Mouse (Mus musculus): ENCODE results near the gene Senp7. TPM values are rescaled to one million over a fixed set of nuclear protein-coding genes. Genes with fewer than 3 reads are reported as not detected.
"Not testable (repeated sequence)": the region's sequence is repeated elsewhere in the genome, so short reads cannot be mapped to it uniquely, and the experiment has no call there.

The Senp7 gene
- polyA plus RNA-seq, 1 experiment from 2014 or later: 28.8 TPM

DNA sequence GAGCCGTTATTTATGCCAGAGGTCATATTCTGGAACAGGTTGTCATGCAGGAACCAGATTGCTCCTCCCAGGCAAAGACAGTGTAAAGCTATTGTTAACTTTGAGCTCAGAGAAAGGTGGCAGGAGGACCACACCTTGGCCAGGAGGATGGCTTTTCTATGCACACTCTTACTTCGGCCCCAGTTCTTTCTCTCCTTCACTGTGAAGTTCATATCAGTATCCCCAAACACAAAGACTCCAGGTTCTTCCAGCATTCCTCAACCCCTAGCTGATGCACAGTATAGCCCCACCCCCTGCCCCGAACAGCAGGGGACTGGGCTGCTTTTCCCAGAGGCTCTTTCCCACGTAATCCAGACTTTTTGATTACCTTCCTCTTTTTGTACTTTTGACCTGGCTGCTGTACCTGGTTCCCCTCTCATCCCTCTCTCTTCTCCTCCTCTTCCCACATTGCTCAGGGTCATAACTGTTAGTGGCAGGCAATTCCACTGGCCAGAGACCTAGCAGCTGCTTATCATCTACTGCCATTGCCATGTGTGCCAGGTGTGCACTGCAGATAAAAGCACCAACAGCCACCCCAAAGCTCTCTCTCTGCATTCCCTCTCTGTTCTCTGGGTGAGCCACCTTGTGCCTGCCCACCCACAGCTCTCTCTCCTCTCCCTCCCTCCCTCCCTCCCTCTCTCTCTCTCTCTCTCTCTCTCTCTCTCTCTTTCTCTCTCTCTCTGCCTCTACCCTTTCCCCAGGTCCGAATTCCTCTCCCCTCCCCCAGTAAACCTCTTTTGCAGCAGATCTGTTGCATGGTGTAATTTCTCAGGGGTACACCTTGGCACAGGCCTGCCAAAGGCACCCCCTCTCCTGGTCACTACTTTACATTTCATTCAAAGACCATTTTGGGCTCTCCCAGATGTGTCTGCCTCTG, 23.4 kb downstream of the Senp7 start:
- Histone ChIP-seq H3K9ac (no peak overlapping the region), H3K36me3 (no peaks in the 10 kb centered on the region), H3K4me2 (no peak overlapping the region), H3K27ac (no peak overlapping the region), H3K4me1 (peaks cover 4% of the 10 kb centered on the region), H3K4me3 (replicated peaks) (no peak overlapping the region), H3K27me3 (no peaks in the 10 kb centered on the region; the same call in 1 of the 2 replicates), H3K9me3 (replicated peaks) (no peaks in the 10 kb centered on the region)
- no peak for ATAC-seq (replicated peaks; ENCODE audit: low FRiP score)
- 44% methylated on average over 5 of the region's 5 CpGs for WGBS

DNA sequence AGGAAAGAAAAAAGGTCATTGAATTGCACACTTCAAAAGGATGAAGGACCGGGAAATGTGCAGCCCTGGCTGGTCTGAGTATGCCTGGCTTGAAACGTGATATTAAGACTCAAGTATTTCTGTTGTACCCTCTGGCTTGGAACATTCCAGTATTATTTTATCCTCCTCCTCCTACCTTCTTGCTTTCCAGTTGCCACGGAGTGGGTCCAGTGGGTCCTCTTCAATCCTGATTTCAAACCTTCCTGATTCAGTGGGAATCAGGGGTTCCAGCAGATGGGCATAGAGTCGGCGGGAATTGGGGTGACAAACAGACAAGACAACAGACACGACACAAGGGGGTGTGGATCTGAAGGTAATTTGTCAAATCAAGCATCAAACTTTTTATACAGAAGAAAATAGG, 24.4 kb downstream of the Senp7 start:
- ATAC-seq (replicated peaks; ENCODE audit: low FRiP score): no peak
- no peak overlapping the region for H3K27ac ChIP-seq
- H3K4me3 ChIP-seq (replicated peaks): no peak overlapping the region
- 70% methylated on average over 6 of the region's 6 CpGs for WGBS
- no peaks in the 10 kb centered on the region for H3K36me3 ChIP-seq
- no peak overlapping the region for H3K9ac ChIP-seq
- H3K4me2 ChIP-seq: no peak overlapping the region
- no peaks in the 10 kb centered on the region for H3K9me3 ChIP-seq (replicated peaks)
- H3K27me3 ChIP-seq: no peaks in the 10 kb centered on the region; the same call in 1 of the 2 replicates
- peaks cover 8% of the 10 kb centered on the region for H3K4me1 ChIP-seq

DNA sequence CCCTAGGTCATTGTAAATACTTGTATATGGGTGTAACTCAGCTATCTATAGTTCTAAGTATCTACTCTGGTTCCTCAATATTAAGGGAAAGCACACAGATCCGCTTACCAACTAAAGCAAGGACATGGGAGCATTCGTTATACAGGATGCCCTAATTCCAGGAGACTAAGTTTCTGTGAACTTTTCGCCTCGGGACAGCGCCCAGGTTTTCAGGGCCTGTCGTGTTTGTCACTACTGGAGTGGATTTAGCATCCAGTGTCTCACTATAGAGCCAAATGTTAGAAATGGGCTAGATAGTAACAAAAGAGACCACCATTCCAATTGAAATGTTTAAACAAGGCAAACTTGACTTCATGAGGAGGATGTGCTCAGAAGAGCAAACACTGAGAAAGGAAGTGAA, 25.0 kb downstream of the Senp7 start:
- WGBS: 89% methylated on average over 6 of the region's 6 CpGs
- not testable (repeated sequence) for H3K4me1 ChIP-seq; H3K36me3 ChIP-seq; H3K9ac ChIP-seq; H3K4me2 ChIP-seq; H3K9me3 ChIP-seq (replicated peaks); ATAC-seq (replicated peaks; ENCODE audit: low FRiP score); H3K27me3 ChIP-seq; H3K4me3 ChIP-seq (replicated peaks); H3K27ac ChIP-seq

DNA sequence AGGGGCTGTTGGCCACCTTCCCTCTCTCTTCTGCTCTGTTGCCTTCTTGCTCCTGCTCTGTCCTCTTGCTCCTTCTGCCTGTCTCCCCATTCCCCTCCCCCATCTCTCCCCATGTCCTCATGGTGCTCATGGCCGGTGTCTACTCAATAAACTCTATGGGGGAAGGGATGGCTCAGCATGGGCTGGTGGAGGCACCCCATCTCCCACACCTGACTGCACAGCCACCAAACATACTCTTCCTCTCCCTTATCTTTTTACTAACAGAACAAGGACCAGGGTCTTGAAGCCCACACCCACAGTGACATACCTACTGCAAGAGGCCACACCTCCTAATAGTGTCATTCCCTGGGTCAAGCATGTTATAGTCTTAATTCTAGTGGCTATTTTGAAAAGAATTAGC, 26.0 kb downstream of the Senp7 start:
- H3K9me3 ChIP-seq (replicated peaks): no peaks in the 10 kb centered on the region
- ATAC-seq (replicated peaks; ENCODE audit: low FRiP score): no peak
- peaks cover 8% of the 10 kb centered on the region for H3K4me1 ChIP-seq
- WGBS: 91% methylated on average over 1 of the region's 1 CpGs
- H3K27me3 ChIP-seq: no peaks in the 10 kb centered on the region
- H3K9ac ChIP-seq: no peak overlapping the region
- no peaks in the 10 kb centered on the region for H3K36me3 ChIP-seq
- H3K4me2 ChIP-seq: no peak overlapping the region
- H3K27ac ChIP-seq: no peak overlapping the region
- no peak overlapping the region for H3K4me3 ChIP-seq (replicated peaks)

DNA sequence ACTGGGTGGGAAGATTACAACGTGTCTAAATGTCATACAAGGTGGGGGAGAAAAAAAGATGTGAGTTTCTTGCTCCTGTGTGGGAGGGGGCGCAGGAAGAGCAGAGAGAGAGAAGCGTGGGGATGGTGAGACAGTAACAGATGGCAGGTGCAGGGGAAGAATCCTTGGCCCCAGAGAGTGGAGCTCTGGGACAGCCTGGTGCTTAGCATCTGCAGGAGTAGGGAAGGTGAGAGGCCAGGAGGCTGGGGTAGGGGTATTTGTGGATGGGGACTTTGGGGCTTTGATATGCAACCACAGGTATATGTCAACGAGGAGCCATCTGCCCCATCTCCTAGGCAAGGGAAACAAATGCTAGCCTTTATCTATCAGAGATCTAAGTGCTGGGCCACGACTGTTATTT, 26.4 kb downstream of the Senp7 start:
- no peak overlapping the region for H3K4me3 ChIP-seq (replicated peaks)
- WGBS: 76% methylated on average over 5 of the region's 5 CpGs
- H3K27ac ChIP-seq: 0 out of 2 replicates have a peak overlapping the region, but pooled peaks have one; percentile 32

DNA sequence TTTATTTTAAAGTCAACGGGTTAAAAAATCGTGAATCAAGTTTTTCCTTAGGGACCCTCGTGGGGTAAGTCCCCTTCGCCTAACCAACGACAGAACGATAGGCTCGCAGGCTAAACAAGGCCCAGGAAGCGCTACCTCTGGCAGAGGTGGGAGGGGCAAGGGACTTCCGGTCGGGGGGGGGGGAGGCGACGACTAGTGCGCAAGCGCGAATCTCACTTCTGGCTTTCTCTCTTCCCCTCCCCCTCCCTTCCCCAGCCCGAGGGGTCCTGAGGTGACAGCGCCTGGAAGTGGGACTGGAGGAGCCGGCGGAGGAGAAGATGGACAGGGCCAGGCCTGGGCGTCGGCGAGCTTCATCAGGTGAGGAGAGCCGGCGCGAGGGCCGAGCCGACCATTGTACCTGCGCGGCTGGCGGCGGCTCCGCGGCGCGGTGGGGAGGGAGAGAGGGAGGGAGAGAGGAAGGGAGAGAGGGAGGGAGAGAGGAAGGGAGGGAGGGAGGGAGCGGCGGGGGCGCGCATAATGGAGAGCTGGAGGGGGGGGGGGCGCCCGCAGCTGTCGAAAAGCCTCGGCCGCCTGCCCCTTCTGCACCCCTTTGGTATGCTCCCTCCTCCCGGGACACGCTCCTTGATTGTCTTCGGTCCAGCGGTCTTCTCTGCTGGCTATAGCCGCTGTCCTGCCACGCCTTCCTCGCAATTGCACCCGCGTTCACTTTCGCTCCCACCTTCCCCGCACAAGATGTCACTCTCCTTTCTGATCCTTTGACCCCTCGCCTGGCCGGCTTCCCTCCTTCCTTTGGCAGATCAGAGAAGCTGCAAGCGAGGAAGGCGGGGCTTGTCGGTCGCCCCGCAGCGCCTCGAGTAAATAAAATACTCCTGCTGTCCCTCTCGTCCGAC, 27.3 kb downstream of the Senp7 start:
- Histone ChIP-seq H3K27me3 (no peaks in the 10 kb centered on the region), H3K9me3 (replicated peaks) (no peaks in the 10 kb centered on the region), H3K4me3 (replicated peaks) (peak overlapping the region; percentile 73), H3K27ac (peak overlapping the region; percentile 96), H3K36me3 (no peaks in the 10 kb centered on the region), H3K9ac (peak overlapping the region; percentile 67), H3K4me1 (peaks cover 8% of the 10 kb centered on the region), H3K4me2 (peak overlapping the region; percentile 58)
- 0% methylated on average over 59 of the region's 66 CpGs for whole genome bisulfite sequencing
- peak; percentile 92 for ATAC-seq (replicated peaks; ENCODE audit: low FRiP score)

More for the DNA sequence above, 26.4 kb downstream of the Senp7 start:
- no peaks in the 10 kb centered on the region for H3K9me3 ChIP-seq (replicated peaks)
- ATAC-seq (replicated peaks; ENCODE audit: low FRiP score): no peak
- H3K27me3 ChIP-seq: no peaks in the 10 kb centered on the region
- H3K36me3 ChIP-seq: no peaks in the 10 kb centered on the region
- H3K9ac ChIP-seq: no peak overlapping the region
- H3K4me2 ChIP-seq: no peak overlapping the region
- H3K4me1 ChIP-seq: peaks cover 8% of the 10 kb centered on the region

DNA sequence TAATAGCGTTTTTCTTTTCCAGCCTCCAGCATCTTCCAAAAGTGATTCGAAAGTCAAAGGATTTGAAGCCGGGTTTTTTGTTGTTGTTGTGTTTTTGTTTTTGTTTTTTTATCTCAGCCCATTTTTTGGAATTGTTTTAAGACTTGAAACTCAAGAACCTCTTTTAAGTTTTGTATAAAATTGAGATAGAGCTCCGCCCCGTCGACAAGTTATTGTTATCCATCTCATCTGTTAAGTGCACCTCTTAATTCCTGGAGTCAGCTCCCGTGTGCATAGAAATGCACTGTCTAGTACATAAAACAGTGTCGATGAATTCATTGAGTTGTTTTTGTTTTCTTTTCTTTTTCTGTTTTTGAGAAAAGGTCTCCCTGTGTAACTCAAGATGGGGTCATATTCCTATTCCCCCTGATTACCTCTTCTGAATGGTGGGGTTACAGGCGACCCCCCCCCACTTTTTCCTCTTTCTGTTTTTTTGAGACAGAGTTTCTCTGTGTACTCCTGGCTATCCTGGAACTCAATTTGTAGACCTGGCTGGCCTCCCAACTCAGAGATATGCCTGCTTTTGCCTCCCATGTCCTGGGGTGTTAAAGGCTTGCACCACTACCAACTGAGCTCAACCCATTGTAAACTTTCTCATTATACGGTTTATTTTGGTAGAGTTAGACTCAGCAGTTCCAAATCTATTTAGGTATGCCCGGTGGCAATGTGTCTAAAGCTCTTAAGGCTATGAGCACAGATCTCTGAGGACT, 28.2 kb downstream of the Senp7 start:
- H3K27ac ChIP-seq: peak overlapping the region; percentile 96
- H3K9ac ChIP-seq: peak overlapping the region; percentile 67
- no peaks in the 10 kb centered on the region for H3K9me3 ChIP-seq (replicated peaks)
- H3K4me3 ChIP-seq (replicated peaks): peak overlapping the region; percentile 73
- no peaks in the 10 kb centered on the region for H3K36me3 ChIP-seq
- ATAC-seq (replicated peaks; ENCODE audit: low FRiP score): no peak
- 13% methylated on average over 11 of the region's 11 CpGs for WGBS
- H3K4me2 ChIP-seq: peak overlapping the region; percentile 58
- H3K4me1 ChIP-seq: peaks cover 8% of the 10 kb centered on the region
- H3K27me3 ChIP-seq: no peaks in the 10 kb centered on the region

DNA sequence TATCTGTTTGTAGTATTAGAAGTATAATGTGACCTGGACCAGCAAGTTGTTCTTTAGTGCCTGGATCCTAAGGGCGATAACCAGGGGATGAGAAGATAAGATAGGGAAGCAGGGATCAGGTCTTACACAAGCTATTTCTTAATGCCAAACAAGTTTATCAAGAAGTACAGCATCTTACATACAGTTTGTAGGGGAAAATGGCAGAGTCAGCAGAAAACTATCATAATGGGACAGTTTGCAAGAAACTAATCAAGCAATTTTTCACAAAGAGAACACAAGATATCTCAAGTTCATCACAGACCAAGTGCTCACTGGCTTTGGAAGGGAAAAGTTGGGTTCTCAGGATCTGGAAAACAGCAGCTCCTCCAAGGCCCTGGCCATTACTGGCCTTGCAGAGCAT, 31.3 kb downstream of the Senp7 start:
- no peaks in the 10 kb centered on the region; the same call in 1 of the 2 replicates for H3K36me3 ChIP-seq
- peaks cover 8% of the 10 kb centered on the region for H3K4me1 ChIP-seq
- 94% methylated on average over 1 of the region's 1 CpGs for WGBS
- H3K4me3 ChIP-seq (replicated peaks): no peak overlapping the region
- H3K27me3 ChIP-seq: no peaks in the 10 kb centered on the region
- no peaks in the 10 kb centered on the region for H3K9me3 ChIP-seq (replicated peaks)
- H3K4me2 ChIP-seq: no peak overlapping the region
- no peak overlapping the region for H3K9ac ChIP-seq
- ATAC-seq (replicated peaks; ENCODE audit: low FRiP score): no peak
- no peak overlapping the region for H3K27ac ChIP-seq

DNA sequence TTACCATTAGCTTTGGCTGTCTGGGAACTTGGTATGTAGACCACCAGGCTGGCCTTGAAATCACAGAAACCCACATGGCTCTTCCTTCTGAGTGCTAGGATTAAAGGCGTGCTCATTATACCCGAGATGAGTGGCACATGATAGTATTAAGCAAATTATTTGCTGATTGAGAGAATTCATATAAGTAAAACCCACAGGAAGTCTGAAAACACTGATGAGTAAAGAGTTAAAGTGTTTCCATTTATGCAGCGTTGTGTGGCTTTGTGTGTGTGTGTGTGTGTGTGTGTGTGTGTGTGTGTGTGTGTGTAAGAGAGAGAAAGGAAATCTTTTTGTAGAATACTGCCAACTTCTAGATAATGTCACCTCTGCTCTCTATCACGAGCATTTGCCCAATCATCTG, 33.6 kb downstream of the Senp7 start:
- Histone ChIP-seq H3K27ac (no peak overlapping the region), H3K4me3 (replicated peaks) (no peak overlapping the region), H3K27me3 (no peaks in the 10 kb centered on the region), H3K9me3 (replicated peaks) (no peaks in the 10 kb centered on the region), H3K36me3 (peaks cover 5% of the 10 kb centered on the region), H3K4me1 (peaks cover 3% of the 10 kb centered on the region; the same call in 1 of the 2 replicates), H3K4me2 (no peak overlapping the region), H3K9ac (no peak overlapping the region)
- no peak for ATAC-seq (replicated peaks; ENCODE audit: low FRiP score)
- 90% methylated on average over 4 of the region's 4 CpGs for WGBS

DNA sequence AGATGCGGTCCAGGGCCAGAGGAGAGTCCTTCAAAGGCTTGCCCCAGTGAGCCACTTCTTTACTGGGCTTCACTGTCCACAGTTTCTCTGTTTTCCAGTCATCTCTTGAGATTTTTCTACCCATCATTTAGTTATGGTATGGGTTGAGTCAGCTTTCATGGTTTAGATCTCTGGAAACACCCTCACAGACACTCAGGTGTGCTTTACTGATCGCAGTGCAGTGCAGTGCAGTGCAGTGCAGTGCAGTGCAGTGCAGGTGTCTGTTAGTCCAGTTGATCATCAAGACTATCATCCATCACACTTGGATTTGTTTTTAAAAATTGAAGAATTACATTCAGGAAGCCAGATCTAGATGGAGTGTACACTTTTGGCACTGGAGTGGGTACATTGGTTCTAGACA, 38.2 kb downstream of the Senp7 start:
- H3K27me3 ChIP-seq: no peaks in the 10 kb centered on the region
- no peaks in the 10 kb centered on the region for H3K4me1 ChIP-seq
- no peak overlapping the region for H3K4me2 ChIP-seq
- H3K27ac ChIP-seq: no peak overlapping the region
- peaks cover 17% of the 10 kb centered on the region for H3K36me3 ChIP-seq
- no peaks in the 10 kb centered on the region for H3K9me3 ChIP-seq (replicated peaks)
- no peak overlapping the region for H3K4me3 ChIP-seq (replicated peaks)
- ATAC-seq (replicated peaks; ENCODE audit: low FRiP score): no peak
- no peak overlapping the region for H3K9ac ChIP-seq
- WGBS: 91% methylated on average over 2 of the region's 2 CpGs

DNA sequence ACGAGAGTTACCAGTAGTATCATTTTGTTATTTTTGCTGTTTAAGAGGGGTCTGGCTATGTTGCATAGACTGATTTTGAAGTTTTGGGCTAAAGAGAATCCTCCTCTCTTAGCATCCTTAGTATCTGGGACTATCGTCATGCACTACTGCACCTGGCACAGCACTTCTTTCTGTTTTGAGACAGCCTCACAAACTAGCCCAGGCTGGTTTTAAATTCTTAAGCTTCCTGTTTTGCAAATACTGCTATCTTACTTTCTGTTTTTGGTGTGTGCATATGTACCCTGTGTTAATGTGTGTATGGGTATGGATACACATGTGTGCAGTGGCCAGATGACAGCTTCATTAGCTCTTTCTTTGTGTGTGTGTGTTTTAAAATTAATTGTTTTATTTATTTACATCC, 42.2 kb downstream of the Senp7 start:
- H3K9me3 ChIP-seq (replicated peaks): no peaks in the 10 kb centered on the region
- H3K4me1 ChIP-seq: no peaks in the 10 kb centered on the region
- no peak overlapping the region for H3K9ac ChIP-seq
- no peak overlapping the region for H3K4me3 ChIP-seq (replicated peaks)
- no peak overlapping the region for H3K4me2 ChIP-seq
- no peaks in the 10 kb centered on the region for H3K27me3 ChIP-seq
- no peak overlapping the region for H3K27ac ChIP-seq
- 95% methylated on average over 2 of the region's 2 CpGs for WGBS
- H3K36me3 ChIP-seq: peaks cover 18% of the 10 kb centered on the region
- ATAC-seq (replicated peaks; ENCODE audit: low FRiP score): no peak

Measured in kidney, embryonic 15.5 days (tissue).